Mouse (Mus musculus): ENCODE results near the gene Rab10.

Gene Rab10

DNA sequence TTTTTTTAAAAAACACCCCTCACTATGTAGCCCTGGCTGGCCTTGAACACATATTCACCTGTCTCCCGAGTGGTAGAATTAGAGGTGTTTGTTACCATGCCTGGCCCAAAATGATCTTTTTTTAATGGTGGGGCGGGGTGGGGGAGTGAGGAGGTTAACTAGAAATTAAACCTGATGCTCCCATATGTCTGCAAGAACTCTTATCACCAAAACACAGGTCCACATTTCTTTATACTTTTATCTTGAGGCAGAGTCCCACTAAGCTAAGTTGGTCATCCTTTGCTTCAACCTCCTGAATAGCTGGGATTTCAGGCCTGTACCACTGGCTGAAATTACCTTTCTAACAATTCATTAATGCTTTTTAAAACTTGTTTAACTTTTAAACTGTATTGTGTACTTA is 13.7 kb downstream of the Rab10 start:
- DNase-seq (ENCODE audit: low spot score in 2 of 2): no peak

DNA sequence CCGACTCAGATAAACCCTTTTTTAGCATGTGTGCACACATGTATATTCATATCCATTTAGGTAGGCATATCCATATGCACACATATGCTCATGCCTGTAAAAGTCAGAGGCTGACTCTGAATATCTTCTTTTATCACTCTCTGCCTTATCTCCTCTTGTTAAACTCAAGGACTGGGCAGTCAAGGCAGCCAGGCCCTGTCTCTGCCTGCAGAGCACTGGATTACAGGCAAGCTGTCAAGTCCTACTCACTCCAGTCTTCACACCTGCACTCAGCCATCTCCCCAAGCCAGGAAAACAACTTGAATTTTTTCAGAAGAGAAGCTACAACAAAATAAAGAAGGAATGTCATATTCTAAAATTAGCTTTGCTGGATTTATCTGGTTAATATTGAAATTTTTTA is 17.9 kb downstream of the Rab10 start:
- DNase-seq (ENCODE audit: low spot score in 2 of 2): no peak

DNA sequence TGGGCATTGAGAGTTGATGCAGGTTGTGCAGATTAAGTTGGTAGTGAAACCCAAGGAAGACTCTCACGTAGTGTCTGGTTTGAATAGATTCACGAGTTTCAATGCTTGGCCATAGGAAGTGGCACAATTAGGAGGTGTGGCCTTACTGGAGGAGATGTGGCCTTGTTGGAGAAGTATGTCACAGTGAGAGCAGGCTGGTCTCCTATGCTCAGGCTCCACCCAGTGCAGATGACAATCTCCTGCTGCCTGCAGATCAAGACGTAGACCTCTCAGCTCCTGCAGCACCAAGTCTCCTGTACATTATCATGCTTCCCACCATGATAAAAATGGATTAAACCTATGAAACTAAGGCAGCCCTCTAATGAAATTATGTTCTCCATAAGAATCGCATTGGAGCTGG is 18.7 kb downstream of the Rab10 start:
- DNase-seq (ENCODE audit: low spot score in 2 of 2): peak in 1 of 2 experiments; percentile 32

DNA sequence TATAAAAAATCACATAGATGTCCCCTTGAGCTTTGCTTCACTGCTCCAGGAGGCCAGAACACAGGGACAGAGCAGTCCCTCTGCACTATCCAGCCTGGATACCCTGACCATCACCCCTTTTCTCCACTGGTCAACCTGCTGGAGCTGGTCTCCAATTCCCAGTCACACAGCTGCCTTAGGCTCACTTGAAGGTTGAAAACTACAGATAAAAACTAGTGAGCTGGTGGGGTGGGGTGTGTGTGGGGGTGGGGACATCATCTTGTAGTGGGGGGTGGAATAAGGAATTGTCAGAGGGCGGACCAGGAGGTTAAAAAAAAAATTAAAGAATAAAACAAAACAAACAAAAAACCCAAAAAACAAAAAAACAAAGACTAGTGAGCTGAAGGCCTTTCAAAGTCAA is 21.3 kb downstream of the Rab10 start:
- DNase-seq (ENCODE audit: low spot score in 2 of 2): no peak

DNA sequence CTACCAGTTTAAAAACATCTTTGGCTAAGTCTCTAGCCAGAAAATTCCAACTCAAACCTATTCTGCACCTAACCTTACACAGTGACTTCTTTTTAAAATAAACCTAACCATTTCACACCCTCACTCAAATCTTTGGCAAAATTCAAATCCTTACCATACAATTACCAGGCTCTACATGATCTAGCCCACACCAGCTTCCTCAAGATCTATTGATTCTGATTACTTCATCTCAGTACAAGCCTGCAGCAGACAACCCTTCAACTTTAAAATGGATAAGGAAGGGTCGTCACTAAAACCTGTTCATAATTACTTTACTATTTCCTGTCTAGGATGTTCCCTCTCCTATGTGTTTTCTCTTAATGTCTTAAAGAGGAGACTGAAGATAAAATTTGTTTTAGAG is 23.9 kb downstream of the Rab10 start:
- DNase-seq (ENCODE audit: low spot score in 2 of 2): no peak

DNA sequence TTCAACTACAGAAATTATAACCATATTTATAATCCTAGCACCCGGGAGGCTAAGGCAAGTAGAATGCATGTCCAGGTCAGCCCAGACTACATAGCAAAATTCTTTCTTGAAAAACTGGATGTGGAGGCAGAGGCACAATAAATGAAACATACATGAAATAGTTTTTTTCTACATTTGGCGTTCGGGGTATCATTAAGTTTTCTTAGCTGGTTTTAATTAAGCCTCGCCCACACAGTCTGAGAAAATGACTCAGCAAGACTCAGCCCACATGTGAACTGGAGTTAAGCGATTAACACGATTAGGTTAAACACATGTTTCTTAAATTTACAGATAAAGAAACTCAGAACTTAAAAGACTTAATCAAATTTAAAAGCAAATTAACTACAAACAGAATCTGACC is 24.4 kb downstream of the Rab10 start:
- peak; percentile 36 to 65 for DNase-seq (ENCODE audit: low spot score in 2 of 2)

DNA sequence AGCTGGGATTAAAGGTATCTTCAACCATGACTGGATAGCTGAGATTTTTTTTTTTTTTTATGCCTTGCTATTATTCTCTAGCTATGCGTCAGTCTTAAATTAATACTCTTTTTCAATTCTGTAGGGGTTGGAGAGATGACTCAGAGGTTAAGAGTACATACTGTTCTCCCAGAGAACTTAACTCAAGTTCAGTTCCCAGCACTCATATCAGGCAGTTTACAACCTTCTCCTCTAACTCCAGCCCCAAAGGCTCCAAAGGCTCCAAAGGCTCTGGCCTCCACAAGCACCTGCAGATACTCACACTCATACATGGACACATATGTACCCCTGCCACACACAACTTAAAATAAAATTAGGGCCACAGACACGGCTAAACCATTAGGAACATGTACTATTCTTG is 25.3 kb downstream of the Rab10 start:
- no peak for DNase-seq (ENCODE audit: low spot score in 2 of 2)

DNA sequence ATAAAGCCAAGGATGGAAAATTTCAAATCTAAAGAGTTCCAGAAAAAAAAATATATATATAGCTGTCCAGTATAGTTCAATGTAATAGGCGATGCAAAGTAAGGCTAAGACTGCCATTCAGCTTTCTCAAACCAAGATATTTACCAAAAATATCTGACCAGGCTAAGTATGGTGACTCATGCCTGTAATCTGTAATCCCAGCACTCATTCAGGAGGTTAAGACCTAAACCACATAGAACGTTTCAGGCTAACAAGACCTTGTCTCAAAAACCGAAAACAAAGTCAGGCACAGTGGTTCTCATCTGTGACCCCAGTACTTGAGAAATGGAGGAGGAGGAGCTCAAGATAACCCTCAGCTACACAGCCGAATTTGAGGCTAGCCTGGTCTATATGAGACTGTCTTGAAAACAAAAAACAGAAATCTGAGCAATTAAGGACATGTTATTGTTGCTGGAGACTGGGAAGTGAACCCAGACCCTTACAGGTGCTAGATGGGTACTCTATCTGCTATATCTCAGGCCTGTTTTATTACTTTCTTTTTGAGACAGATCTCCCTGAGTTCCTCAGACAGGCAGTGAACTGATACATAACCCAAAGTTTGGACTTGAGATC is 25.8 kb downstream of the Rab10 start:
- no peak for DNase-seq (ENCODE audit: low spot score in 2 of 2)

DNA sequence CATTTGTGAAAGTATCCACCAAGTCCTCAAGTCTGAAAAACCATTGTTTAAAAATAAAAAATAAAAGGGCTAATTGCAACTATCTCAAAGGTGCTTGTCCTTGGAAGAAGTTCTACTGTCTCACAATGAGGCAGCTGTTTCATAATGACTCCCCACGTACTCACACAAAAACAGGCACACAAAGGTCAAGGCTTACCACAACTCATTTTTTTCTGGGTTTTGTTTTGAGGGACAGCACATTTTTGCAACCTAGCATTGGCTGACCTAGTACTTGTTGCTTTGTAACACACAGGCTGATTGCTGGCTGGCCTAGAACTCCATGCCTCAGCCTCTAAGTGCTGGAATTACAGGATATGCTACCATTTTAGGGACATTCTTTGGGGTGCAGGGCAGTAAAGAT is 26.8 kb downstream of the Rab10 start:
- no peak for DNase-seq (ENCODE audit: low spot score in 2 of 2)

DNA sequence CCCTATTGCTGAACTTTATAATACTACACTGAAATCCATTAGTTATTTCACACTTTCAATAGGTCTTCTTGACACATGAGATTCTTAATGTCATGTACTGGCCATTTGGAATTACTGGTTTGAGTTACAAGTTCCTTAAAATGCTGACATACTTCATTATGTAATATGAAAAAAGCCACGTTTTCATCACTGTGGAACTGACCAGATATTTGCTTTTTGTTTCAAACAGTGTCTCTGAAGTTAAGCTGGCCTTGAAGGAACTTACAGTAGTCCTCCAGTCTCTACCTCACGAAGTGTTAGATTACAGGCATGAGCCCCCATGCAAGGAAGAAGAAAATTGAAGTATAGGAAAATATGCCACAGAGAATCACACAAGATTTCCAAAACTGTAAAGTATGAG is 27.2 kb downstream of the Rab10 start:
- DNase-seq (ENCODE audit: low spot score in 2 of 2): no peak

DNA sequence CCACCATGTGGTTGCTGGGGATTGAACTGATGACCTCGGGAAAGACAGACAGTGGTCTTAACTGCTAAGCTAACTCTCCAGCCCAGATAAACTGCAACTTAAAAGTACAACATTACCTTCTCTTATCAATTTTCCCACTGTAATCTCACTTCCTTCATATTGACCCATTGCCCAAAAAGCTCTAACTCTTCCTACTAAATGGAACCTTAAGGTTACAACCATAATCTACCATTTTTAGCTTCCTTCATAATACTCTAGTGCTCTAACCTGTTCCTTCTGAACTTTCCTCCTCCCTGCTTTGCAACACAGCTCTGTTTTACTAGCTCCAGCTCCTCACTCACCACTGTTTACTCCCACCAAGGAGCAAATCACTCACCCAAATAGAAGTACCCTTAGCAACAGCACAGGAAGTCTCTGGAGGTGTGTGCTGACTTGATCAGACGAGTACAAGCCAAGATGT is 30.9 kb downstream of the Rab10 start:
- no peak for DNase-seq (ENCODE audit: low spot score in 2 of 2)

DNA sequence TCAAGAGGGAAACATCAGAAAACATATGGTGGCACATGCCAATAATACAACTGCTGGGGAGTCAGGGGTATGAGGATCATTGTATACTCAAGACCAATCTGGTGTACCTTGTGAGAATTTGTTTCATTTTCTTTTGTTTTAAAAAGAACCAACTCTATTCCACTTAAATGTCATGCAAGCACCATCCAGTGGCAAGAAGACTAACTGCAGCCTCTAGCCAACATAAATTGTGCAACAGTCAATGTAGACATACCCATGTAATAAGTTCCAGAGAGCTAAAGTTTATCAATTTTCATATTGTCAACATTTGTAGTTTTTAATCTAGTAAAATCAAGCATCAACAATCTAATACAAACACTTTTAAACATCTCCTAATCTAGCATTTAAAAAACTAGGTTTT is 39.0 kb downstream of the Rab10 start:
- no peak for DNase-seq (ENCODE audit: low spot score in 2 of 2)

DNA sequence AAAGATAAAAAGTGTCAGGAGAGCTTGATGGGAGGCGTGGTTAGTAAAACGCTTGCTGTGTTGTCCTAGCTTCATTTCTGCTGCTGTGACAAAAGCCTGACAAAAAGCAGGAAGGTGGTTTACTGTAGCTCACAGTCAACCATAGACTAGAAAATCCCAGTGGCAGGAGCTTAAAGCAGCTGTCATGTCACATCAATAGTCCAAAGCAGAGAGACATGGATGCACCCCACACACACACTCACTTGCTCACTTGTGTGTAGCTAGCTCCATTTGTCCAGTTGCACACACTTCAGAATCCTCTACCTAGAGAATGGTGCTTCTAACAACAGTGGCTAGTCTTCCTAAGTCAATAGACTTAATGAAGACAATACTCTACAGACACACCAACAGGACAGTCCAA is 42.4 kb downstream of the Rab10 start:
- no peak for DNase-seq (ENCODE audit: low spot score in 2 of 2)

DNA sequence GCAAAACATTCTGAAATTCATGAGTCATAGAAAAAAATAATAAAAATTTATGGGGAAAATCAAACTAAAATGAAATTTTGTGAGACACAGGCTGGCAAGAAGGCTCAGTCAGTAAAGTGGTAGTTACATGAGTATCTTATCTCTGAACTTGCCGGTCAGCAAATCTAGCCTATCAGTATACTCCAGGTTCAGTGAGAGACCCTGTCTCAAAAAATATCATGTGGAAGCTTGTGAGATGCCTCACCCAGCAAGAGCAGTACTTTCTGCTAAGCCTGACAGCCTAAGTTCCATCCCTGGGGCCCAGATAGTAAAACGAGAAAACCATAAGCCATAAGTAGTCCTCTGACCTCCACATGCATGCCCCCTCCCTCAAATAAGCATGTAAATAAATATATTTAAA is 44.6 kb downstream of the Rab10 start:
- no peak for DNase-seq (ENCODE audit: low spot score in 2 of 2)

DNA sequence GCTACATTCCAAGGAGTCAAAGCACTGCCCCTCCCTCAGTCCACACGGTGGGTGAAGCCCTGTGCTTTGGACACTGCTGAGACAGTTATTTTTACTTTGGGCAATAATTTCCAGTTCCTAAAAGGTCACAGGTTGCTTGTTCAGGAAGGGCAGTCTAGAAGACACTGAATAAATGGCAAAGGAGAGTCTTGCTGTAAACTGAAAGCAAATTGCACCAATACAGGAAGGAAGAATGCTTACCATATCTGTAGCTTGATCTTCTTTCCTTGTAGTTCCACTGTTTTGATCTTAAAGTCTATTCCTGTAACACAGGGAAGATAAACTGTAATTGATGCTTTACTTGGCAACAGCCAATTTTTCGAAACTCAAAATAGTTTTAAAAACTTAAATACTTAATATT is 45.3 kb downstream of the Rab10 start:
- DNase-seq (ENCODE audit: low spot score in 2 of 2): no peak

DNA sequence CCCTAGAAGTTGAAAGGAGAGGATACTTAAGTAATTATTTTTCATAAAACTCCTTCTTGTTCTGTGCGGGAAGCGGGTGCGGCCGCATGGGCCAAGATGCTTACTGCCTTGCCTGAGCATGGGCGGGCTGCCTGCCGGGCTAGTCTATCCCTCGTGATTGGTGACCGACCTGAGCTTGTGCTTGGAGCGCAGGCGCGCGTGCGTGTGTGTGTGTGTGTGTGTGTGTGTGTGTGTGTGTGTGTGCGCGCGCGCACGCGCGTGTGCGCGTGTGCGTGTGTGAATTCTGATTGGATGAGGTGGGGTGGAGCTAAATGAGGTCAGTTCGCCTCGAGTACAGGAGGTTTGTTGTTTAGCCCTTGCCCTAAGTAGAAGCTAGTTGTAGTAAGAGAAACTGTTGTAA is 48.2 kb downstream of the Rab10 start:
- DNase-seq (ENCODE audit: low spot score in 2 of 2): no peak

DNA sequence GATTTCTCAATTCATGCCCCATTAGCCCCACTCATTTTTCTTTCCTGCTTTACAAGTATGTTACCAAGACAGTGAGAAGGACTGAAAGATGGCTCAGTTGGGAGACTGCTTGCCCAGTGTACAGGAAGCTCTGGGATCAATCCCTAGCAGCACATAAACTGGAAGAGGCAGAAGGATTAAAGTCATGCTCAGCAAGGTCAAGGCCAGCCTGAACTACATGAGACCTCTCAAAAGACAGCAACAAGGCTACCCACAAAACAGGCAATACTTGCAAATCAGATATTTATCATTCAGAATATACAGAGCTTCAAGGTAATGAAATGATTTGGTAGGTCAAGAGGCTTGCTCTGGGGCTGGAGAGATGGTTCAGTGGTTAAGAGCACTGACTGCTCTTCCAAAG is 53.8 kb downstream of the Rab10 start:
- no peak for DNase-seq (ENCODE audit: low spot score in 2 of 2)

DNA sequence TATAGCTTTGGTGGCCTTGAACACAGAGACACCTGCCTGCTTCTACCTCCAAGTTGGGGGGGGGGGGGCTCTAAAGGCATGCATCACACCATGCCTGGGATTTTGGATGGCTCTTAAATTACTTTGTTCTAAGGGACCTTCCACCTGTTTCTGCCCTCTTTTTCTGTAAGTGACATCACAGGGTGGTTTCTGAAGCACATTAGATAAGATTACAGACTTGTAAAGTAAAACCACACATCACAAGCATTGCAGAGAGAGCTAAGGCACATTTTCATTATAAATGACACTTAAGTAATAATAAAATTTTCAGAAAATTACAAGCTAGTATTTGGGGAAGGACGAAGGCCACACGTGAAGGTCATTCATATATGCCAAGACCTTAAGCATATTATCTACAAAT is 54.3 kb downstream of the Rab10 start:
- DNase-seq (ENCODE audit: low spot score in 2 of 2): no peak

DNA sequence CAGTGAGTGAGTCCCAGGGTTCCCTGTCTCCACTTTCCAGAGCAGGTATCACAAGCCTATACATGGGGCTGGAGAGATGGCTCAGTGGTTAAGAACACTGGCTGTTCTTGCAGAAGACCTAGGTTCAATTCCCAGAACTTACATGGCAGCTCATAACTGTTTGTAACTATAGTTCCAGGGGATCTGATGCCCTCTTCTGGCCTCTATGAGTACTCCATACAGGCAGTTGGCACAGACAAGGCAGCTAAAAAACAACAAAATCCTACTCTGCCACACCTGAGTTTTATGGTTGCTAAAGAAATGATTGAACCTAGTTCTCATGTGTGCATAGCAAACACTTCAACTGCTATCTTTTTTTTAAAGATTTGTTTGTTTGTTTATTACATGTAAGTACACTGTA is 56.2 kb downstream of the Rab10 start:
- no peak for DNase-seq (ENCODE audit: low spot score in 2 of 2)

DNA sequence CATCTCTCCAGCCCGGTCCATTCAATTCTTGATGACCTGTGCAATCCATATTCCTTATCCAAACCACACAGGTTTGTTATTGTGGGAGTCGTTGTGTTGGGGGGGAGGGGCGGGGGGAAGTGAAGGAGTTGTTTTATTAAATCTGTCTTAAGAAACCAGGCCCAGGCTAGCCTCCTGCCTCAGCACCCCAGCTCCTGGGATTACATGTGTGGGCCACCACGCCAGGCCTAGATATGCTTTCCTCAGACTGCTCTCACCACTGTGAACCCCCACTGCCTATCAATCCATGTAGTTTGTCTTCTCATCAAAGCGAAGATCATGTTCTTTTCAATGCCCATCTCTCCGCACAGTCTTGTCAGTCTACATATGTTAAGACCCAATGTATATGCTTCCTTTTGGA is 63.7 kb downstream of the Rab10 start:
- DNase-seq (ENCODE audit: low spot score in 2 of 2): no peak

DNA sequence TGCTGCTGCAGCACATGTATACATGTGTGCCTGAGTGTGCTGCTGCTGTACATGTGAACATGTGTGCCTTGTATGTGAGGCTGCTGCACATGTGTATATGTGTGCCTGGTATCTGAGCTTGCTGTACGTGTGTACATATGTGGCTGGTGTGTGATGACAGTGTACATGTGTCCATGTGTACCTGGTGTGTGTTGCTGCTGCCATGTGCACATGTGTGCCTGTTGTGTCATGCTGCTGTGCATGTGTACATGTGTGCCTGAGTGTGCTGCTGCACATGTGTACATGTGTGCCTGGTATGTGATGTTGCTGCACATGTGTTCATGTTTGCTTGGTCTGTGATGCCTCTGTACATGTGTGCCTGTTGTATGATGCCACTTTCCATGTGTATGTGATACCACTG is 70.2 kb downstream of the Rab10 start:
- no peak for DNase-seq (ENCODE audit: low spot score in 2 of 2)

DNA sequence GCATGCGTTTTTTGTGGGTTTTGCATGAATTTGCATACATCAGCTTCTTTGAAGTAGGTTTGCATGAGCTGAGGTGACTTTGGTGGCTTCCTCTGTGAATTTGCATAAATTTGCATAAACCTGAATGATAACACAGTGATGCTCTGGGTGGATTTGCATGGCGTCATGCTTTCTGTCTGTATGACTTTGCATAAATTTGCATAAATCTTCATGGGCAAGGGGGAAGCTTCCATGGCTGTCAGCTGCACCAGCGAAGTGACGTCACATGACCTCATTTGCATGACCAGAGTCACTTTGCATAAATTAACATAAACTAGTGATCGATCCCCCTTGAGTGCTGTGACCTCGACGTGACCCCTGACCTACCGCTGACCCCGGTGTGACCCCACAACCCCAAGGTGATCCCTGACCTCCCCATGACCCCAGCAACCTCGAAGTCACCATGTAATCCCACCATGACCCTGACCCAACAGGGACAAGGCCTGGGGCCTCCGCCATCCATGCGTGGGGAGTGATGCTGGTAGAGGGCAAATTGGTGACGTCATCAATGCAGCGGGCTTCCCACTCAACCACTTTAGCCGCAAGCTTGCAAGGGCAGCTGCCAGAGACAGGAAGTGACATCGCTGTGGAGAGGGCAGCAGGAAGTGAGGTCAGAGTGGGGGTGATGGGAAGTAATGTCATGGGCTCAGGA is 71.3 kb downstream of the Rab10 start:
- DNase-seq (ENCODE audit: low spot score in 2 of 2): no peak

DNA sequence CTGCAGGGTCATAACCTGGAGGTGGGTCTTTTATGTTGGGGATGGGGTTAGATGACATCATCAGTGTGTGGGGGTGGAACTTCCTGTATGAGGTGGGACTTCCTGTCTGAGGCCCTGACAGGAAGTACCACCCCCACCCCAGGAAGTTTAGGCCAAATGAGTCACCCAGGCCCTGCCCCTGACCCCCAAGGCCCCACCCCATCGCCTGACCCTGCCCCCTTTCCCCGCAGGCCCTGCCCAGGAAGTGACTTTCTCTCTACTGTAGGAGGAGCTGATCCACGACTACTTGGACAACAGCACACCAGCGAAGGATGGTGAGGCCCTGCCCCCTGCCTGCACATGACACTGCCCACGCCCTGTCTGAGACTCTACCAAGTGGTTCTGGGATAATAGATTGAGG is 72.0 kb downstream of the Rab10 start:
- no peak for DNase-seq (ENCODE audit: low spot score in 2 of 2)

Measured in spleen, postnatal 36 days (tissue).